Mouse (Mus musculus): ENCODE data around the gene Peg12. TPM values are rescaled to one million over a fixed set of nuclear protein-coding genes. Genes with fewer than 3 reads are reported as not detected.

Gene Peg12
- polyA plus RNA-seq, 1 experiment from 2014 or later = 125 TPM

GRCm38 (mm10) chr7:62419493-62420360 lies 44.6 kb downstream of the Peg12 start, which contains the start of gene Mkrn3:
Gene Mkrn3, minus strand, starts transcription at chr7:62420139.
- Histone ChIP-seq H3K27ac (peak within 1 kb of the TSS; percentile 96), H3K4me3 (peak within 1 kb of the TSS; percentile 71), H3K27me3 (ENCODE audit: poor library complexity, severe bottlenecking) (no peaks in the 10 kb centered on the region), H3K4me1 (peaks cover 18% of the 10 kb centered on the region), H3K9me3 (peaks cover 25% of the 10 kb centered on the region), H3K36me3 (replicated peaks) (0 out of 2 replicates have a peak, but pooled peaks cover 3% of the 10 kb centered on the region)
- 23% methylated on average over 49 of the region's 49 CpGs for WGBS
- DNase-seq (ENCODE audit: extremely low spot score, low spot score) = peak; percentile 77

- Histone ChIP-seq H3K9me3 (peaks cover 25% of the 10 kb centered on the region), H3K4me3 (peak overlapping the region; percentile 71), H3K27me3 (ENCODE audit: poor library complexity, severe bottlenecking) (no peaks in the 10 kb centered on the region), H3K4me1 (peaks cover 13% of the 10 kb centered on the region), H3K27ac (peak overlapping the region; percentile 96), H3K36me3 (replicated peaks) (0 out of 2 replicates have a peak, but pooled peaks cover 3% of the 10 kb centered on the region)
- DNase-seq (ENCODE audit: extremely low spot score, low spot score) = no peak
- 50% methylated on average over 17 of the region's 17 CpGs for WGBS
Observed at GRCm38 (mm10) chr7:62419105-62419492, 45.2 kb downstream of the Peg12 start.

- H3K27ac ChIP-seq = peak overlapping the region; percentile 96
- H3K4me3 ChIP-seq = peak overlapping the region; percentile 71
- no peak for DNase-seq (ENCODE audit: extremely low spot score, low spot score)
Observed at GRCm38 (mm10) chr7:62418346-62418745, 46.0 kb downstream of the Peg12 start.

GRCm38 (mm10) chr7:62416173-62416572 lies 48.1 kb downstream of the Peg12 start:
- peak overlapping the region; percentile 96 for H3K27ac ChIP-seq
- H3K36me3 ChIP-seq (replicated peaks) = 0 out of 2 replicates have a peak, but pooled peaks cover 3% of the 10 kb centered on the region
- peaks cover 23% of the 10 kb centered on the region for H3K4me1 ChIP-seq
- DNase-seq (ENCODE audit: extremely low spot score, low spot score) = peak; percentile 30
- peaks cover 25% of the 10 kb centered on the region for H3K9me3 ChIP-seq
- no peaks in the 10 kb centered on the region for H3K27me3 ChIP-seq (ENCODE audit: poor library complexity, severe bottlenecking)
- H3K4me3 ChIP-seq = peak overlapping the region; percentile 71

More at GRCm38 (mm10) chr7:62418346-62418745, 46.0 kb downstream of the Peg12 start:
- Histone ChIP-seq H3K9me3 (peaks cover 25% of the 10 kb centered on the region), H3K4me1 (peaks cover 12% of the 10 kb centered on the region), H3K27me3 (ENCODE audit: poor library complexity, severe bottlenecking) (no peaks in the 10 kb centered on the region), H3K36me3 (replicated peaks) (0 out of 2 replicates have a peak, but pooled peaks cover 3% of the 10 kb centered on the region)
- 63% methylated on average over 9 of the region's 9 CpGs for WGBS

GRCm38 (mm10) chr7:62415222-62415621 lies 49.1 kb downstream of the Peg12 start:
- no peak for DNase-seq (ENCODE audit: extremely low spot score, low spot score)
- Histone ChIP-seq H3K4me1 (peaks cover 32% of the 10 kb centered on the region), H3K9me3 (peaks cover 20% of the 10 kb centered on the region), H3K36me3 (replicated peaks) (0 out of 2 replicates have a peak, but pooled peaks cover 3% of the 10 kb centered on the region), H3K27ac (peak overlapping the region; percentile 96), H3K27me3 (ENCODE audit: poor library complexity, severe bottlenecking) (no peaks in the 10 kb centered on the region), H3K4me3 (peak overlapping the region; percentile 71; the same call in 1 of the 2 replicates)
- 32% methylated on average over 1 of the region's 1 CpGs for WGBS

Other genes starting within 250 kb of the Peg12 start
- 70.7 and 79.9 TPM in 2 replicates for gene Ndn, start 117.9 kb downstream of the Peg12 start, polyA plus RNA-seq (2016; fragmentation: Nextera tagmentation; extraction: Ambion mirVana)
- gene Magel2, start 87.5 kb downstream of the Peg12 start, polyA plus RNA-seq (2016; fragmentation: Nextera tagmentation; extraction: Ambion mirVana) = 4.2 and 4.6 TPM in 2 replicates
- 14.9 and 16.2 TPM in 2 replicates for gene Mkrn3, start 44.4 kb downstream of the Peg12 start, polyA plus RNA-seq (2016; fragmentation: Nextera tagmentation; extraction: Ambion mirVana)